Mouse (Mus musculus): ENCODE results near the gene Endog. TPM values are rescaled to one million over a fixed set of nuclear protein-coding genes. Genes with fewer than 3 reads are reported as not detected.
"Not testable (repeated sequence)": the region's sequence is repeated elsewhere in the genome, so short reads cannot be mapped to it uniquely, and the experiment has no call there.

Gene Endog
- total and polyA plus RNA-seq, 3 experiments: 90.6 to 119 (median 93.3) TPM

GRCm38 (mm10) chr2:30152616-30153015 is 18.7 kb upstream of the Endog start:
- Histone ChIP-seq H3K4me1 (ENCODE audit: control insufficient read depth, insufficient read depth, low read length) (no peaks in the 10 kb centered on the region), H3K9ac (ENCODE audit: low read depth, low read length) (no peak overlapping the region), H3K4me3 (no peak overlapping the region), H3K27me3 (ENCODE audit: control insufficient read depth, insufficient read depth, low read length) (no peaks in the 10 kb centered on the region), H3K36me3 (ENCODE audit: control insufficient read depth, insufficient read depth, low read length) (no peaks in the 10 kb centered on the region), H3K79me2 (replicated peaks; ENCODE audit: control insufficient read depth, insufficient read depth, low read length) (no peaks in the 10 kb centered on the region), H3K27ac (no peak overlapping the region)
- 76% methylated on average over 8 of the region's 8 CpGs for WGBS
- no peak for TF ChIP-seq POLR2A (IDR thresholded peaks at IDR 0.05; ENCODE audit: insufficient read depth, low read depth, low read length)
- TF ChIP-seq EP300 (IDR thresholded peaks at IDR 0.05; ENCODE audit: insufficient read depth, low read depth, low read length): no peak
- TF ChIP-seq CTCF (IDR thresholded peaks at IDR 0.05): no peak
- intact Hi-C loops (cut with DNase I): loop anchor here (10.0 kb wide), 1 partner anchor 48 kb away; no protein-coding TSS in a partner anchor
- DNase-seq: no peak

- H3K4me3 ChIP-seq; H3K36me3 ChIP-seq (ENCODE audit: control insufficient read depth, insufficient read depth, low read length); DNase-seq; H3K27ac ChIP-seq; H3K9ac ChIP-seq (ENCODE audit: low read depth, low read length); H3K4me1 ChIP-seq (ENCODE audit: control insufficient read depth, insufficient read depth, low read length); H3K27me3 ChIP-seq (ENCODE audit: control insufficient read depth, insufficient read depth, low read length); H3K79me2 ChIP-seq (replicated peaks; ENCODE audit: control insufficient read depth, insufficient read depth, low read length): not testable (repeated sequence)
- 73% methylated on average over 9 of the region's 10 CpGs for WGBS
- intact Hi-C loops (cut with DNase I): loop anchor here (5.0 to 10.0 kb wide), 2 partner anchors 55 to 118 kb away; no protein-coding TSS in a partner anchor
Measured at GRCm38 (mm10) chr2:30159871-30160270, 11.4 kb upstream of the Endog start.

GRCm38 (mm10) chr2:30161809-30162208 is 9.5 kb upstream of the Endog start:
- Histone ChIP-seq H3K9ac (ENCODE audit: low read depth, low read length) (no peak overlapping the region), H3K27ac (no peak overlapping the region), H3K4me1 (ENCODE audit: control insufficient read depth, insufficient read depth, low read length) (no peaks in the 10 kb centered on the region), H3K36me3 (ENCODE audit: control insufficient read depth, insufficient read depth, low read length) (no peaks in the 10 kb centered on the region), H3K79me2 (replicated peaks; ENCODE audit: control insufficient read depth, insufficient read depth, low read length) (no peaks in the 10 kb centered on the region), H3K27me3 (ENCODE audit: control insufficient read depth, insufficient read depth, low read length) (no peaks in the 10 kb centered on the region), H3K4me3 (no peak overlapping the region)
- intact Hi-C loops (cut with DNase I): loop anchor here (1.0 to 5.0 kb wide), 2 partner anchors 34 to 120 kb away; no protein-coding TSS in a partner anchor
- DNase-seq: no peak
- TF ChIP-seq EP300 (IDR thresholded peaks at IDR 0.05; ENCODE audit: insufficient read depth, low read depth, low read length): no peak
- peak; percentile 86 for TF ChIP-seq CTCF (IDR thresholded peaks at IDR 0.05)

GRCm38 (mm10) chr2:30164340-30164932 is 6.9 kb upstream of the Endog start:
- intact Hi-C loops (cut with DNase I): loop anchor here (5.0 kb wide), 1 partner anchor 122 kb away; no protein-coding TSS in a partner anchor
- no peaks in the 10 kb centered on the region for H3K4me1 ChIP-seq (ENCODE audit: control insufficient read depth, insufficient read depth, low read length)
- no peak overlapping the region for H3K4me3 ChIP-seq
- no peak overlapping the region for H3K27ac ChIP-seq
- DNase-seq: no peak
- TF ChIP-seq CTCF (IDR thresholded peaks at IDR 0.05) (no peak), EP300 (IDR thresholded peaks at IDR 0.05; ENCODE audit: insufficient read depth, low read depth, low read length) (no peak), POLR2A (IDR thresholded peaks at IDR 0.05; ENCODE audit: insufficient read depth, low read depth, low read length) (no peak)
- H3K36me3 ChIP-seq (ENCODE audit: control insufficient read depth, insufficient read depth, low read length): no peaks in the 10 kb centered on the region
- no peaks in the 10 kb centered on the region for H3K79me2 ChIP-seq (replicated peaks; ENCODE audit: control insufficient read depth, insufficient read depth, low read length)
- no peak overlapping the region for H3K9ac ChIP-seq (ENCODE audit: low read depth, low read length)
- H3K27me3 ChIP-seq (ENCODE audit: control insufficient read depth, insufficient read depth, low read length): no peaks in the 10 kb centered on the region
- 50% methylated on average over 9 of the region's 9 CpGs for WGBS

GRCm38 (mm10) chr2:30166677-30167076 is 4.6 kb upstream of the Endog start:
- no peaks in the 10 kb centered on the region; the same call in 1 of the 2 replicates for H3K4me1 ChIP-seq (ENCODE audit: control insufficient read depth, insufficient read depth, low read length)
- intact Hi-C loops (cut with DNase I): no loop called here
- no peak overlapping the region for H3K27ac ChIP-seq
- TF ChIP-seq CTCF (IDR thresholded peaks at IDR 0.05): peak; percentile 42
- no peak for TF ChIP-seq EP300 (IDR thresholded peaks at IDR 0.05; ENCODE audit: insufficient read depth, low read depth, low read length)
- no peak for TF ChIP-seq POLR2A (IDR thresholded peaks at IDR 0.05; ENCODE audit: insufficient read depth, low read depth, low read length)
- H3K27me3 ChIP-seq (ENCODE audit: control insufficient read depth, insufficient read depth, low read length): no peaks in the 10 kb centered on the region
- 58% methylated on average over 4 of the region's 4 CpGs for WGBS
- no peaks in the 10 kb centered on the region for H3K36me3 ChIP-seq (ENCODE audit: control insufficient read depth, insufficient read depth, low read length)
- no peak overlapping the region for H3K4me3 ChIP-seq
- DNase-seq: no peak
- H3K79me2 ChIP-seq (replicated peaks; ENCODE audit: control insufficient read depth, insufficient read depth, low read length): no peaks in the 10 kb centered on the region
- no peak overlapping the region for H3K9ac ChIP-seq (ENCODE audit: low read depth, low read length)

GRCm38 (mm10) chr2:30171997-30172382 is 697 bp downstream of the Endog start:
- Histone ChIP-seq H3K36me3 (ENCODE audit: control insufficient read depth, insufficient read depth, low read length) (no peaks in the 10 kb centered on the region), H3K27ac (peak overlapping the region; percentile 100), H3K9ac (ENCODE audit: low read depth, low read length) (peak overlapping the region; percentile 89), H3K4me3 (peak overlapping the region; percentile 97), H3K27me3 (ENCODE audit: control insufficient read depth, insufficient read depth, low read length) (no peaks in the 10 kb centered on the region), H3K4me1 (ENCODE audit: control insufficient read depth, insufficient read depth, low read length) (peaks cover 5% of the 10 kb centered on the region), H3K79me2 (replicated peaks; ENCODE audit: control insufficient read depth, insufficient read depth, low read length) (no peaks in the 10 kb centered on the region)
- TF ChIP-seq CTCF (IDR thresholded peaks at IDR 0.05): no peak
- no peak for TF ChIP-seq POLR2A (IDR thresholded peaks at IDR 0.05; ENCODE audit: insufficient read depth, low read depth, low read length)
- TF ChIP-seq EP300 (IDR thresholded peaks at IDR 0.05; ENCODE audit: insufficient read depth, low read depth, low read length): no peak
- under 1% methylated on average over 19 of the region's 19 CpGs for WGBS
- no peak for DNase-seq
- intact Hi-C loops (cut with DNase I): loop anchor here (2.0 to 5.0 kb wide), 2 partner anchors 99 to 115 kb away; partner anchors contain the start of genes Dolk and Nup188
